Mouse (Mus musculus) G1E (cell line): Measurements from ENCODE around the gene Arhgef2. TPM values are rescaled to one million over a fixed set of nuclear protein-coding genes. Genes with fewer than 3 reads are reported as not detected.

Experiments used
- ATAC-seq: 2 replicates; pipeline ENCODE4 v1.8.0; 2016; ENCODE audit warnings: mild to moderate bottlenecking; ENCODE audit not compliant: insufficient number of reproducible peaks, poor library complexity, low FRiP score, severe bottlenecking; ENCODE audit errors: extremely low read depth
- DNase-seq: peaks from one replicate; pipeline ENCODE4 v3.0.0; 2012; ENCODE audit warnings: low spot score
- H3K27me3 ChIP-seq: 2 replicates; pipeline ENCODE4 v1.6.1; 2012; ENCODE audit warnings: mild to moderate bottlenecking, low read length, inconsistent platforms; ENCODE audit not compliant: insufficient read depth
- H3K36me3 ChIP-seq: replicated peaks from 2 replicates; pipeline ENCODE3; 2012; ENCODE audit warnings: mild to moderate bottlenecking, inconsistent platforms
- H3K4me1 ChIP-seq: 2 replicates; pipeline ENCODE4 v1.6.1; 2012; ENCODE audit warnings: low read depth, low read length, inconsistent platforms, mixed read lengths; ENCODE audit not compliant: insufficient read depth
- H3K4me3 ChIP-seq: 2 replicates; pipeline ENCODE4 v1.5.1; 2012; ENCODE audit warnings: low read depth, mild to moderate bottlenecking, inconsistent platforms, low read length, moderate library complexity, mixed read lengths
- H3K9me3 ChIP-seq: replicated peaks from 2 replicates; pipeline ENCODE4 v1.6.1; 2012; ENCODE audit warnings: inconsistent platforms
- CTCF ChIP-seq: IDR thresholded peaks from 2 replicates; pipeline ENCODE4 v1.5.1; 2012; ENCODE audit warnings: low read depth, low read length, inconsistent platforms, mixed read lengths
- GATA1 ChIP-seq: IDR thresholded peaks from 2 replicates; pipeline ENCODE4 v1.6.1; 2012; ENCODE audit warnings: borderline replicate concordance, low read length, inconsistent platforms, mixed read lengths
- GATA2 ChIP-seq: IDR thresholded peaks from 2 replicates; pipeline ENCODE4 v1.6.1; 2012; ENCODE audit warnings: low read depth, low read length, inconsistent platforms, borderline replicate concordance
- POLR2AphosphoS5 ChIP-seq: IDR thresholded peaks from 2 replicates; pipeline ENCODE4 v1.6.1; 2012; ENCODE audit warnings: low read depth, low read length, inconsistent platforms; ENCODE audit not compliant: insufficient replicate concordance
- TAL1 ChIP-seq: conservative IDR thresholded peaks from 2 replicates; pipeline ENCODE4 v1.6.1; 2012; ENCODE audit warnings: low read depth, low read length, inconsistent platforms, mixed read lengths
- polyA plus RNA-seq: library from polyadenylated mRNA; stranded (reverse); fragments of >175 nt; gene quantifications from 2 replicates; pipeline ENCODE4 v1.2.3, GENCODE M21; 2012
- total RNA-seq, 2 experiments: library from RNA; stranded (forward) in 1 of 2; stranded (reverse) in 1 of 2; fragments of 200-1000 nt in 1 of 2; fragments of >200 nt in 1 of 2; fragmentation: Nextera tagmentation in 1 of 2; gene quantifications; 2 replicates each; pipeline ENCODE4 v1.2.3; 2014 to 2017

Gene Arhgef2
- total and polyA plus RNA-seq, 3 experiments = 66.2 to 277 (median 181) TPM

DNA sequence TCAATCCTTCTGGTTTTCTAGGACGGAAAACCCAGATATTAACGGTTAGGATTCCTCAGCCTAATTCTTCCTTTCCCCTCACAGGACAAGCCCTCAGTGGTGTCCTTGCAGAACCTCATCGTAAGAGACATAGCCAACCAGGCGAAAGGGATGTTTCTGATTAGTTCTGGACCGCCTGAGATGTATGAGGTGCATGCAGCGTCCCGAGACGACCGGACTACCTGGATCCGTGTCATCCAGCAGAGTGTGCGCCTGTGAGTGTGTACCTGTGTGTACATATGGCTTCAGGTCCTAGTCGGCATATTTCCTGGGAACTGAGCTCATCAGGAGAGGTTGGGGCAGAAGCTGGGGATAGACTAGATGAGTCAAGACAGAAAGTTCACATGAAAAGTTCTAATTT is 33.5 kb downstream of the Arhgef2 start:
- Histone ChIP-seq H3K4me1 (no peaks in the 10 kb centered on the region), H3K9me3 (no peaks in the 10 kb centered on the region), H3K27me3 (no peaks in the 10 kb centered on the region), H3K4me3 (no peak overlapping the region), H3K36me3 (peaks cover 93% of the 10 kb centered on the region)
- no peak for TF ChIP-seq CTCF
- TF ChIP-seq GATA2 = no peak
- TF ChIP-seq POLR2AphosphoS5 = no peak
- TF ChIP-seq GATA1 = no peak
- no peak for TF ChIP-seq TAL1
- DNase-seq (no peak), ATAC-seq (no peak)

DNA sequence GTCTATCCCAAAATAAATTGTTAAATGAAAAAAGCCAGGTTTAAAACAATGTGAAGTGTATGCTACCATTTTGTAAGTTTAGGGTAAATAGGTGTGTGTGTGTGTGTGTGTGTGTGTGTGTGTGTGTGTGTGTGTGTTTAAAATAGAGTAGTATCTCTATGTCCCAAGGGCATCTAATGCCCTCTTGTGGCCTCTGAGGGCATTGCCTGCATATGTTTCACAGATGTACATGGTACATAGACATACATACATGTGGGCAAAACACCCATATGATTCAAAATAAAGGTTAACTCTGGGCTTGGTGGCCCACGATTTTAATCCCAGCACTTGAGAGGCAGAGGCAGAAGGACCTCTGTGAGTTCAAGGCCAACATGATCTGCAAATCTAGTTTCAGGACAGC is 34.9 kb downstream of the Arhgef2 start:
- H3K4me1 ChIP-seq = no peaks in the 10 kb centered on the region
- TF ChIP-seq TAL1 = no peak
- no peak for TF ChIP-seq POLR2AphosphoS5
- no peak for TF ChIP-seq GATA1
- peak; percentile 65 for TF ChIP-seq CTCF
- no peak for TF ChIP-seq GATA2
- H3K4me3 ChIP-seq = no peak overlapping the region
- no peak for DNase-seq
- H3K27me3 ChIP-seq = no peaks in the 10 kb centered on the region
- ATAC-seq = no peak
- H3K9me3 ChIP-seq = no peaks in the 10 kb centered on the region
- H3K36me3 ChIP-seq = peaks cover 92% of the 10 kb centered on the region

DNA sequence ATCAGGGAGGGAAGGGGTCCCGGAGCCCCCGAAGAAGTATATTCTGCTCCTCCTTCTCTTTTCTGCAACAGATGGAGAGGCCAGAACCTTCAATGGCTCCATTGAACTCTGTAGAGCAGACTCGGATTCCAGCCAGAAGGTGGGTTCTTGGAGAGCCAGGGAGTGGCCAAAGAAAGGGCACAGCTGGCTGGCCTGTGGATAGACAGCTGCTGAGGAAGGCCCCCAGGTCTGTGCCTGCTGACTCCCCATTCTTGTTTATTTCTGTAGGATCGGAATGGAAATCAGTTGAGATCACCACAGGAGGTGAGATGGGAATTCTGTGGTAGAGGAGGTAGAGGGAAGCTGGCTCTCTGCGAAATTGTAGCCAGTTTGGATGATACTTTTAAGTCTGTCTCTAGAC is 37.3 kb downstream of the Arhgef2 start:
- Histone ChIP-seq H3K27me3 (no peaks in the 10 kb centered on the region), H3K4me3 (no peak overlapping the region), H3K9me3 (no peaks in the 10 kb centered on the region), H3K36me3 (peaks cover 94% of the 10 kb centered on the region), H3K4me1 (no peaks in the 10 kb centered on the region)
- no peak for ATAC-seq
- TF ChIP-seq GATA1 = no peak
- TF ChIP-seq CTCF = no peak
- no peak for TF ChIP-seq GATA2
- TF ChIP-seq POLR2AphosphoS5 = no peak
- no peak for TF ChIP-seq TAL1
- no peak for DNase-seq

DNA sequence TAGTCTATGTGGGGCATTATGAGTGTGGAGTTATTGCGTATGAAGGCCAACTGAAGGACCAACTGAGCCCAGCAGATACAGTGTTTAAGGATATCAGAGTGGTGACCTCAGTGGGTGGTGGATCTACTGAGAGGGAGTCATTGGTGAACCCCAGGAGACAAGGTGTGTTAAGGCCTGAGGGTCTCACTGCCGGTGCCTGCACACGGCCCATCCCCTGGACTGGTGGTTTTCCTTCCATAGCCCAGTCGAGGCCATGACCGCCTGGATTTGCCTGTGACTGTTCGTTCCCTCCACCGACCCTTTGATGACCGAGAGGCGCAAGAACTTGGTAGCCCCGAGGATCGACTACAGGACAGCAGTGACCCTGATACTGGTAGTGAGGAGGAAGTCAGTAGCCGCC is 40.2 kb downstream of the Arhgef2 start:
- Histone ChIP-seq H3K4me1 (no peaks in the 10 kb centered on the region), H3K27me3 (no peaks in the 10 kb centered on the region), H3K4me3 (no peak overlapping the region), H3K9me3 (no peaks in the 10 kb centered on the region), H3K36me3 (peaks cover 90% of the 10 kb centered on the region)
- TF ChIP-seq CTCF = no peak
- no peak for DNase-seq
- no peak for ATAC-seq

DNA sequence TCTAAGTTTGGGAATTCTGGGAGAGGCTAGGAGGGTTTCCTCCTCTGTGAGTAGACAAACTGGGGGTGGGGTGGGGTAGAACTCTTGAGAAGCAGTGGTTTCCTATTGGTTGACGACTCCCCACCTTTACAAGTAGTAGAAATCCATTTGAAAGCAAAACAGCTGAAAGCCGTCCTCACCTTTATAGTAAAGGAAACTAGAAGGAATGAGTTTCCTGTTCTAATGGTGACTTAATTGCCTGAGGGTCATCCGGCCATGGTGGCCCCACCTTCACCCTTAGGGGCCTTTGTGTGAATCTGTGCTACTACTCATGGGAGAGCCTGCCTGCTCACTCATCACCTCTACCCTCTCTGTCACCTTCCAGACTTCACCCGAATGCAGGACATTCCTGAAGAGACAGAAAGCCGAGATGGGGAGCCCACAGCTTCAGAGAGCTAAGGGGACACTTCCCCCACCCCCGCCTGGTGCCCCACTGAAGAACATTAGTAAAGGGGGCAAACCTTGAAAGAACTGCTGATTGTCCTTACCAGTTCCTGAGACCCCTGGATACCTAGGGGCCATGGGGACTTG is 40.7 kb downstream of the Arhgef2 start:
- DNase-seq (no peak), ATAC-seq (no peak)
- Histone ChIP-seq H3K36me3 (peaks cover 86% of the 10 kb centered on the region), H3K27me3 (no peaks in the 10 kb centered on the region), H3K4me3 (no peak overlapping the region), H3K4me1 (peaks cover under 1% of the 10 kb centered on the region; the same call in 1 of the 2 replicates), H3K9me3 (no peaks in the 10 kb centered on the region)
- no peak for TF ChIP-seq POLR2AphosphoS5
- TF ChIP-seq TAL1 = no peak
- no peak for TF ChIP-seq CTCF
- no peak for TF ChIP-seq GATA2
- no peak for TF ChIP-seq GATA1

GRCm38 (mm10) chr3:88647076-88647475 is 41.3 kb downstream of the Arhgef2 start:
- peaks cover 2% of the 10 kb centered on the region; the same call in 1 of the 2 replicates for H3K27me3 ChIP-seq
- H3K4me3 ChIP-seq = no peak overlapping the region
- H3K36me3 ChIP-seq = peaks cover 80% of the 10 kb centered on the region
- ATAC-seq (no peak), DNase-seq (no peak)
- TF ChIP-seq GATA2 = no peak
- H3K9me3 ChIP-seq = no peaks in the 10 kb centered on the region
- peaks cover 4% of the 10 kb centered on the region; the same call in 1 of the 2 replicates for H3K4me1 ChIP-seq

GRCm38 (mm10) chr3:88647779-88648413 is 42.1 kb downstream of the Arhgef2 start:
- TF ChIP-seq TAL1 (no peak), GATA2 (no peak), POLR2AphosphoS5 (no peak), CTCF (no peak), GATA1 (no peak)
- peaks cover 72% of the 10 kb centered on the region for H3K36me3 ChIP-seq
- H3K27me3 ChIP-seq = peaks cover 10% of the 10 kb centered on the region
- H3K4me3 ChIP-seq = no peak overlapping the region
- peaks cover 4% of the 10 kb centered on the region; the same call in 1 of the 2 replicates for H3K4me1 ChIP-seq
- DNase-seq = no peak
- no peak for ATAC-seq
- H3K9me3 ChIP-seq = no peaks in the 10 kb centered on the region
